Mouse (Mus musculus): ENCODE results near the gene Hmbs. TPM values are rescaled to one million over a fixed set of nuclear protein-coding genes. Genes with fewer than 3 reads are reported as not detected.
"Not testable (repeated sequence)": the region's sequence is repeated elsewhere in the genome, so short reads cannot be mapped to it uniquely, and the experiment has no call there.

The Hmbs gene
- polyA plus RNA-seq, 2 experiments: 60.1 to 102 TPM

- Histone ChIP-seq H3K9ac (ENCODE audit: low read depth, low read length, severe bottlenecking) (no peak overlapping the region), H3K27me3 (ENCODE audit: control insufficient read depth, insufficient read depth, low read length) (no peaks in the 10 kb centered on the region), H3K36me3 (ENCODE audit: control insufficient read depth, insufficient read depth, low read length) (peaks cover 27% of the 10 kb centered on the region), H3K4me2 (replicated peaks; ENCODE audit: low read depth, low read length, severe bottlenecking) (no peak overlapping the region), H3K9me3 (ENCODE audit: control insufficient read depth, low read length) (no peaks in the 10 kb centered on the region), H3K4me3 (replicated peaks; ENCODE audit: low read length) (no peak overlapping the region), H3K27ac (replicated peaks; ENCODE audit: low read depth, low read length) (no peak overlapping the region), H3K4me1 (ENCODE audit: control insufficient read depth, insufficient read depth, low read length) (peaks cover 5% of the 10 kb centered on the region)
- no peak for DNase-seq (ENCODE audit: low spot score)
- no peak for TF ChIP-seq POLR2A (IDR thresholded peaks at IDR 0.05; ENCODE audit: borderline replicate concordance, extremely low read depth, insufficient read depth, insufficient read length)
- WGBS: 90% methylated on average over 6 of the region's 6 CpGs
- no peak for ATAC-seq (ENCODE audit: low FRiP score, low read depth)
These were observed 37.5 kb downstream of the Hmbs start for GRCm38 (mm10) chr9:44306532-44306931.

- Histone ChIP-seq H3K9ac (ENCODE audit: low read depth, low read length, severe bottlenecking) (peak within 1 kb of the TSS; percentile 70), H3K4me2 (replicated peaks; ENCODE audit: low read depth, low read length, severe bottlenecking) (peak within 1 kb of the TSS; percentile 79), H3K4me3 (replicated peaks; ENCODE audit: low read length) (peak within 1 kb of the TSS; percentile 73), H3K36me3 (ENCODE audit: control insufficient read depth, insufficient read depth, low read length) (peaks cover 29% of the 10 kb centered on the region), H3K27ac (replicated peaks; ENCODE audit: low read depth, low read length) (peak within 1 kb of the TSS; percentile 33), H3K27me3 (ENCODE audit: control insufficient read depth, insufficient read depth, low read length) (no peaks in the 10 kb centered on the region), H3K9me3 (ENCODE audit: control insufficient read depth, low read length) (no peaks in the 10 kb centered on the region), H3K4me1 (ENCODE audit: control insufficient read depth, insufficient read depth, low read length) (peaks cover 5% of the 10 kb centered on the region)
- WGBS: under 1% methylated on average over 54 of the region's 54 CpGs
- TF ChIP-seq POLR2A (IDR thresholded peaks at IDR 0.05; ENCODE audit: borderline replicate concordance, extremely low read depth, insufficient read depth, insufficient read length): 0 out of 2 replicates have a peak, but pooled peaks have one; percentile 56
- ATAC-seq (ENCODE audit: low FRiP score, low read depth) (peak; percentile 98), DNase-seq (ENCODE audit: low spot score) (peak; percentile 99)
These were observed 38.5 kb downstream of the Hmbs start, which contains the start of gene Hinfp for GRCm38 (mm10) chr9:44305466-44306079. Gene Hinfp, minus strand, starts transcription at chr9:44305671.

- WGBS: 94% methylated on average over 3 of the region's 3 CpGs
- H3K9me3 ChIP-seq (ENCODE audit: control insufficient read depth, low read length): not testable (repeated sequence)
These were observed 44.0 kb downstream of the Hmbs start for GRCm38 (mm10) chr9:44300001-44300400.

GRCm38 (mm10) chr9:44292490-44292889 is 51.5 kb downstream of the Hmbs start:
- no peak overlapping the region for H3K9ac ChIP-seq (ENCODE audit: low read depth, low read length, severe bottlenecking)
- peaks cover 7% of the 10 kb centered on the region for H3K4me1 ChIP-seq (ENCODE audit: control insufficient read depth, insufficient read depth, low read length)
- H3K27me3 ChIP-seq (ENCODE audit: control insufficient read depth, insufficient read depth, low read length): no peaks in the 10 kb centered on the region
- no peaks in the 10 kb centered on the region for H3K9me3 ChIP-seq (ENCODE audit: control insufficient read depth, low read length)
- ATAC-seq (ENCODE audit: low FRiP score, low read depth): no peak
- no peak for TF ChIP-seq POLR2A (IDR thresholded peaks at IDR 0.05; ENCODE audit: borderline replicate concordance, extremely low read depth, insufficient read depth, insufficient read length)
- no peak overlapping the region for H3K4me2 ChIP-seq (replicated peaks; ENCODE audit: low read depth, low read length, severe bottlenecking)
- H3K27ac ChIP-seq (replicated peaks; ENCODE audit: low read depth, low read length): no peak overlapping the region
- WGBS: 66% methylated on average over 3 of the region's 3 CpGs
- no peak overlapping the region for H3K4me3 ChIP-seq (replicated peaks; ENCODE audit: low read length)
- no peak for DNase-seq (ENCODE audit: low spot score)
- peaks cover 63% of the 10 kb centered on the region for H3K36me3 ChIP-seq (ENCODE audit: control insufficient read depth, insufficient read depth, low read length)

More at GRCm38 (mm10) chr9:44300001-44300400, 44.0 kb downstream of the Hmbs start:
- H3K4me3 ChIP-seq (replicated peaks; ENCODE audit: low read length); DNase-seq (ENCODE audit: low spot score); H3K4me1 ChIP-seq (ENCODE audit: control insufficient read depth, insufficient read depth, low read length); H3K27me3 ChIP-seq (ENCODE audit: control insufficient read depth, insufficient read depth, low read length); ATAC-seq (ENCODE audit: low FRiP score, low read depth); H3K4me2 ChIP-seq (replicated peaks; ENCODE audit: low read depth, low read length, severe bottlenecking); H3K9ac ChIP-seq (ENCODE audit: low read depth, low read length, severe bottlenecking); H3K27ac ChIP-seq (replicated peaks; ENCODE audit: low read depth, low read length): not testable (repeated sequence)
- peaks cover 78% of the 10 kb centered on the region for H3K36me3 ChIP-seq (ENCODE audit: control insufficient read depth, insufficient read depth, low read length)

GRCm38 (mm10) chr9:44288959-44289291 is 55.1 kb downstream of the Hmbs start:
- Histone ChIP-seq H3K27ac (replicated peaks; ENCODE audit: low read depth, low read length) (no peak overlapping the region), H3K9ac (ENCODE audit: low read depth, low read length, severe bottlenecking) (no peak overlapping the region), H3K4me2 (replicated peaks; ENCODE audit: low read depth, low read length, severe bottlenecking) (peak overlapping the region; percentile 84), H3K27me3 (ENCODE audit: control insufficient read depth, insufficient read depth, low read length) (no peaks in the 10 kb centered on the region), H3K4me1 (ENCODE audit: control insufficient read depth, insufficient read depth, low read length) (peaks cover 11% of the 10 kb centered on the region), H3K9me3 (ENCODE audit: control insufficient read depth, low read length) (no peaks in the 10 kb centered on the region), H3K4me3 (replicated peaks; ENCODE audit: low read length) (peak overlapping the region; percentile 63; the same call in 1 of the 2 replicates), H3K36me3 (ENCODE audit: control insufficient read depth, insufficient read depth, low read length) (peaks cover 29% of the 10 kb centered on the region)
- 5% methylated on average over 11 of the region's 11 CpGs for WGBS
- no peak for TF ChIP-seq POLR2A (IDR thresholded peaks at IDR 0.05; ENCODE audit: borderline replicate concordance, extremely low read depth, insufficient read depth, insufficient read length)
- ATAC-seq (ENCODE audit: low FRiP score, low read depth) (no peak), DNase-seq (ENCODE audit: low spot score) (no peak)
